Mouse (Mus musculus) myocyte (in vitro differentiated cells): ENCODE measurements around the gene Dlg3.

Source experiments
- CEBPB ChIP-seq: IDR thresholded peaks from 2 replicates; pipeline ENCODE4 v1.6.1; 2011; ENCODE audit warnings: mild to moderate bottlenecking, moderate library complexity; ENCODE audit not compliant: poor library complexity, insufficient read depth, severe bottlenecking
- E2F4 ChIP-seq: IDR thresholded peaks from one replicate; pipeline ENCODE4 v1.6.1; 2011; ENCODE audit warnings: mild to moderate bottlenecking, control low read depth, moderate library complexity; ENCODE audit not compliant: insufficient read depth
- MAX ChIP-seq: IDR thresholded peaks from one replicate; pipeline ENCODE4 v1.6.1; 2011; ENCODE audit warnings: low read depth, mild to moderate bottlenecking, control low read depth
- MYOD1 ChIP-seq, 3 experiments: IDR thresholded peaks; one replicate each; pipeline ENCODE4 v1.6.1; 2011; ENCODE audit warnings: control low read depth in 2 of 3, low read depth in 2 of 3, mild to moderate bottlenecking in 2 of 3, moderate library complexity in 1 of 3; ENCODE audit not compliant: insufficient read length in 2 of 3, control insufficient read depth in 1 of 3
- MYOG ChIP-seq, 3 experiments: IDR thresholded peaks; one replicate each; pipeline ENCODE4 v1.6.1; 2011; ENCODE audit warnings: control low read depth in 2 of 3, low read depth in 2 of 3, mild to moderate bottlenecking in 2 of 3; ENCODE audit not compliant: insufficient read length in 2 of 3, control insufficient read depth in 1 of 3, insufficient read depth in 1 of 3
- POLR2A ChIP-seq: IDR thresholded peaks from one replicate; pipeline ENCODE4 v1.6.1; 2011; ENCODE audit warnings: low read depth, mild to moderate bottlenecking, control low read depth, moderate library complexity; ENCODE audit not compliant: insufficient read length
- POLR2AphosphoS2 ChIP-seq: IDR thresholded peaks from one replicate; pipeline ENCODE4 v1.6.1; 2011; ENCODE audit warnings: low read depth, control low read depth; ENCODE audit not compliant: insufficient read length
- REST ChIP-seq: IDR thresholded peaks from one replicate; pipeline ENCODE4 v1.6.1; 2011; ENCODE audit warnings: mild to moderate bottlenecking, control low read depth, moderate library complexity; ENCODE audit not compliant: insufficient read depth, insufficient read length
- SRF ChIP-seq: IDR thresholded peaks from one replicate; pipeline ENCODE4 v1.6.1; 2011; ENCODE audit warnings: low read depth; ENCODE audit not compliant: control insufficient read depth, insufficient read length
- TCF12 ChIP-seq: IDR thresholded peaks from one replicate; pipeline ENCODE4 v1.6.1; 2011; ENCODE audit warnings: mild to moderate bottlenecking, control low read depth; ENCODE audit not compliant: poor library complexity, insufficient read depth, severe bottlenecking
- TCF3 ChIP-seq: IDR thresholded peaks from one replicate; pipeline ENCODE4 v1.6.1; 2011; ENCODE audit warnings: low read depth, control low read depth; ENCODE audit not compliant: insufficient read length
- USF1 ChIP-seq: IDR thresholded peaks from one replicate; pipeline ENCODE4 v1.6.1; 2011; ENCODE audit warnings: low read depth, mild to moderate bottlenecking, control low read depth, moderate library complexity

DNA sequence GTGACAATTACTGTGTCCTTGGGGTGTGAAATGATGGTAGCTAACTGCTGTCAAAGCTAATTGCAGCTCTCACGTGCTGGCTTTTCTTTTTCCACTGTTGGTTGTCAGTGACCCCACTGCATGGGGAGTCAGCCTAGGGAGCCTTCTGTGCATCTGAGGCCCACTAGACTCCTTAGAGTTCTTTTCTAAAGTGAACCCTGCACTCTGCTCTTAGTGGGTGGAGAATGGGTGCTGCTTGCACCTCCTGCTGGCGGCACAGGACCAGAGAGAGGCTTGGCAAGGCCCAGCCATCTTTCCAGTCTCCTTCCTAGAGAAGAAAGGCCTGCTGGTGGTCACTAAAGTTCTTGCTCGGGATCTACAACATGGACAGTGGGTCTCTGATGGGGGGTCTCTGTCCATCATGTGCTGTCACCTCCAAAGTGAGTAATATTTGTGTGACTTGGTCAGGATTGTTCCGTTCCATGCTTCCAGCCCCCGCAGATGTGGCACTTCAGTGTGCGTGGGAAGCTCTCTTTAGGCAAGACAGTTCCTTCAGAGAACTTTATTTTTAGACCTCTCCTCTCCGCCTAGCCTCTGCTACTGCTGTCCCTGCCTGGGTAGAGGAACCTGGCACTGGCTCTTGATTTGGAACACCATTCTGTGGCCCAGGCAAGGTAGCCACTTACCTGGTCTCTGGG is 30.5 kb downstream of the Dlg3 start:
- TF ChIP-seq POLR2A (no peak), USF1 (no peak), MYOG (IDR thresholded peaks at IDR 0.05; ENCODE audit: control insufficient read depth in 1 of 3, insufficient read depth in 1 of 3, insufficient read length in 2 of 3, low read depth in 2 of 3) (no peak), MYOD1 (IDR thresholded peaks at IDR 0.05; ENCODE audit: control insufficient read depth in 1 of 3, insufficient read length in 2 of 3, low read depth in 2 of 3) (no peak), POLR2AphosphoS2 (no peak), TCF3 (no peak), MAX (no peak), E2F4 (no peak), TCF12 (no peak), REST (no peak), SRF (no peak), CEBPB (no peak)
